In the genomic region with DNA sequence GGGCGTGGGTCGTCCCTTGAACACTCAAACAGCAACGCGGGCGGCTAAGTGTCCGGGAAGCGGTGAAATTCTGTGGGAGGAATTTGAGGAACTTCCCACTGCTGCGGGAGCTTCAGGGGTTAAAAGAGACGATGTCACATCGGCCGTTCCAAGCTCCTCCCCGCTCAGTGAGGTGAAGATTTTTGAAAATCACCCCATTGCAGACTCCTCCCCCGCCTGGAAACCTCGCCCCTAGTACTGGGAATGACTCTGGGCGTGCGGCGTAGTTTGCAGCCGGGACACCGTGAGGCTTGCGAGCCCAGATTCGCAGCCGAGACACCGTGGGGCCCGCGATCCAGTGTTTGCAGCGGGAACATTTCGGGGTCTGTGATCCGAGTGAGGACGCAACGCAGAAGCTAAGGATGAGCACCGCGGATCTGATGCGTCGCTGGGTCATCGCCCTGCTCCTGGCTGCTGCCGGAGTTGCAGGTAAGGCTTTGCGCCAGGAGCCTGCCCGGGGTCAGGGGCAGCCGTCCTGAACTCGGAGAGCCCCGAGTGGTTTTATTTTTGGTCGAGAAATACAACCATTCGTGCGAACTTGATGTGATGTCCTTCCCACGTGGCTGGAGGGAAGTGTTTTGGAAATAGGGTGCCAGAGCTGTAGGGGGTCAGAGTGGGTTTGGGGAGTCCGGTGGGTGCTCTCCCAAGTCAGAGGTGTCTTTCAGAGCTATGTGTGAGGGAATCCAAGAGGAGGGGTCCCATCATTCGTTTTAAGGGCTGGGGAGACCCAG, we compare ENCODE assay signal across 8 mouse cellular contexts. TPM values are rescaled to one million over a fixed set of nuclear protein-coding genes. Genes with fewer than 3 reads are reported as not detected.
DNase-seq lines count a peak whose midpoint lies in the region; ATAC-seq lines count a peak whose summit lies in the region.

A gene (plus strand): TSS at position 107 of the 770 bp plus-strand sequence.

- no peaks in the 10 kb centered on the region for H3K9me3 ChIP-seq in hindbrain, embryonic 11.5 days (ENCODE audit: control insufficient read depth, low read length)

- peak within 1 kb of the TSS; percentile 77 for H3K27ac ChIP-seq in hindbrain, embryonic 11.5 days (ENCODE audit: low read depth, low read length)

- H3K4me2 ChIP-seq in hindbrain, embryonic 11.5 days (replicated peaks; ENCODE audit: low read depth, low read length), result peak within 1 kb of the TSS; percentile 62

- peak; percentile 92 for DNase-seq in MN1 (ENCODE audit: low spot score)
- DNase-seq in cerebellum, adult 9-10 months, result peak; percentile 85
- peak; percentile 59 to 80 for DNase-seq in frontal cortex, adult 2 months (ENCODE audit: extremely low spot score in 1 of 2, low spot score in 1 of 2)
- DNase-seq in hindbrain, embryonic 11.5 days (ENCODE audit: low spot score), result peak; percentile 88
- DNase-seq in layer of hippocampus, postnatal 10 days (ENCODE audit: low spot score in 2 of 2), result peak; percentile 81 to 86
- DNase-seq in lung, postnatal 10 days, result peak; percentile 97
- DNase-seq in ovary, postnatal 36 days (ENCODE audit: low spot score), result peak; percentile 83
- DNase-seq in thymus, postnatal 36 days, result peak; percentile 56 to 61

- peaks cover 4% of the 10 kb centered on the region for H3K4me1 ChIP-seq in hindbrain, embryonic 11.5 days (replicated peaks; ENCODE audit: control insufficient read depth, insufficient read depth, low read length)

- ATAC-seq in hindbrain, embryonic 11.5 days (ENCODE audit: low FRiP score), result peak; percentile 85

- H3K36me3 ChIP-seq in hindbrain, embryonic 11.5 days (ENCODE audit: control insufficient read depth, insufficient read depth, low read length), result 0 out of 2 replicates have a peak, but pooled peaks cover 3% of the 10 kb centered on the region

- H3K9ac ChIP-seq in hindbrain, embryonic 11.5 days (ENCODE audit: low read depth, low read length), result peak within 1 kb of the TSS; percentile 50

- no peaks in the 10 kb centered on the region for H3K27me3 ChIP-seq in hindbrain, embryonic 11.5 days (ENCODE audit: control insufficient read depth, insufficient read depth, low read length)

- H3K4me3 ChIP-seq in hindbrain, embryonic 11.5 days (ENCODE audit: low read depth, low read length), result peak within 1 kb of the TSS; percentile 48

- WGBS in hindbrain, embryonic 11.5 days, result under 1% methylated on average over 47 of the region's 47 CpGs

RNA-seq across cellular contexts. Expression of the gene that starts here (rescaled TPM):
- 13.4 and 14.4 TPM in 2 replicates for polyA plus RNA-seq in frontal cortex, adult 2 months (2012; rRNA removed)
- 17.9 and 22.0 TPM in 2 replicates for polyA plus RNA-seq in hindbrain, embryonic 11.5 days (2014; fragmentation: Nextera tagmentation; extraction: Ambion mirVana)
- 10 to 100 TPM; 17.2 to 21.3 TPM for total RNA-seq in layer of hippocampus, postnatal 10 days (2021)

Comparison
In these comparisons a context has a peak if more than half of its experiments do, and no peak if none do; other contexts are left out.
1. Peak in every context shown above with its lines: DNase-seq, ATAC-seq, H3K4me3 ChIP-seq and H3K27ac ChIP-seq.